Mouse (Mus musculus) MEL (cell line): Measurements from ENCODE around the gene Asrgl1. TPM values are rescaled to one million over a fixed set of nuclear protein-coding genes. Genes with fewer than 3 reads are reported as not detected.

Experiments used
- DNase-seq: peaks from one replicate; pipeline ENCODE4 v3.0.0; 2011; ENCODE audit warnings: low read depth, low spot score
- H3K27ac ChIP-seq: 2 replicates; pipeline ENCODE4 v1.5.1; 2012; ENCODE audit warnings: low read depth, mild to moderate bottlenecking, control low read depth, low read length, moderate library complexity; ENCODE audit not compliant: control insufficient read depth
- H3K27me3 ChIP-seq, 2 experiments: fragments of 150-350 bp in 1 of 2; sonication (generic) in 1 of 2; 2 replicates each; pipeline ENCODE4 v1.6.1; 2012; ENCODE audit warnings: low read length in 2 of 2, mild to moderate bottlenecking in 2 of 2, improper control_type of control experiment in 1 of 2, moderate library complexity in 1 of 2; ENCODE audit not compliant: insufficient read depth in 2 of 2, control insufficient read depth in 1 of 2
- H3K36me3 ChIP-seq, 2 experiments: 2 replicates each; pipeline ENCODE4 v1.6.1; 2012 to 2014; ENCODE audit warnings: low read length in 2 of 2, improper control_type of control experiment in 1 of 2, inconsistent platforms in 1 of 2, mild to moderate bottlenecking in 1 of 2; ENCODE audit not compliant: insufficient read depth in 2 of 2, control insufficient read depth in 1 of 2
- H3K4me1 ChIP-seq, 2 experiments: fragments of 150-350 bp in 1 of 2; sonication (generic) in 1 of 2; 2 replicates each; pipeline ENCODE4 v1.6.1; 2012; ENCODE audit warnings: low read length in 2 of 2, improper control_type of control experiment in 1 of 2, mild to moderate bottlenecking in 1 of 2; ENCODE audit not compliant: insufficient read depth in 2 of 2, control insufficient read depth in 1 of 2
- H3K4me3 ChIP-seq, 2 experiments: fragments of 150-350 bp in 1 of 2; sonication (generic) in 1 of 2; 2 replicates each; pipeline ENCODE4 v1.5.1; 2012; ENCODE audit warnings: low read depth in 2 of 2, low read length in 2 of 2, mild to moderate bottlenecking in 2 of 2, moderate library complexity in 2 of 2, control low read depth in 1 of 2, improper control_type of control experiment in 1 of 2; ENCODE audit not compliant: control insufficient read depth in 1 of 2, insufficient read depth in 1 of 2
- H3K79me2 ChIP-seq: 2 replicates; pipeline ENCODE4 v1.6.1; 2012; ENCODE audit warnings: mild to moderate bottlenecking, low read length, moderate library complexity; ENCODE audit not compliant: control insufficient read depth, poor library complexity, insufficient read depth
- H3K9ac ChIP-seq: 2 replicates; pipeline ENCODE4 v1.6.1; 2012; ENCODE audit warnings: low read depth, mild to moderate bottlenecking, control low read depth, low read length, moderate library complexity; ENCODE audit not compliant: control insufficient read depth, poor library complexity, severe bottlenecking
- H3K9me3 ChIP-seq: fragments of 150-350 bp; sonication (generic); replicated peaks from 2 replicates; pipeline ENCODE4 v1.6.1; 2012; ENCODE audit warnings: mild to moderate bottlenecking, low read length, improper control_type of control experiment, moderate library complexity; ENCODE audit not compliant: insufficient read depth
- E2F4 ChIP-seq: IDR thresholded peaks from 2 replicates; pipeline ENCODE4 v1.6.1; 2011; ENCODE audit warnings: low read depth, low read length, improper control_type of control experiment, borderline replicate concordance
- ELF1 ChIP-seq: IDR thresholded peaks from 2 replicates; pipeline ENCODE4 v1.6.1; 2014; ENCODE audit warnings: low read depth, mild to moderate bottlenecking, inconsistent platforms, low read length, improper control_type of control experiment, moderate library complexity
- KAT2A ChIP-seq: conservative IDR thresholded peaks from 2 replicates; pipeline ENCODE4 v1.6.1; 2012; ENCODE audit warnings: low read depth, low read length, improper control_type of control experiment, inconsistent platforms
- MAFK ChIP-seq: IDR thresholded peaks from 2 replicates; pipeline ENCODE4 v1.6.1; 2011; ENCODE audit warnings: low read depth, mild to moderate bottlenecking, low read length, improper control_type of control experiment, borderline replicate concordance
- MEF2A ChIP-seq: IDR thresholded peaks from 2 replicates; pipeline ENCODE4 v1.6.1; 2014; ENCODE audit warnings: low read depth, mild to moderate bottlenecking, inconsistent platforms, low read length, improper control_type of control experiment; ENCODE audit not compliant: poor library complexity, insufficient replicate concordance, severe bottlenecking; ENCODE audit errors: extremely low read depth
- MXI1 ChIP-seq: IDR thresholded peaks from 2 replicates; pipeline ENCODE4 v1.6.1; 2011; ENCODE audit warnings: mild to moderate bottlenecking, low read depth, low read length, improper control_type of control experiment
- UBTF ChIP-seq: IDR thresholded peaks from 2 replicates; pipeline ENCODE4 v1.6.1; 2012; ENCODE audit warnings: low read depth, mild to moderate bottlenecking, inconsistent platforms, low read length, improper control_type of control experiment, moderate library complexity, borderline replicate concordance; ENCODE audit not compliant: insufficient read depth
- ZNF384 ChIP-seq: IDR thresholded peaks from 2 replicates; pipeline ENCODE4 v1.6.1; 2012; ENCODE audit warnings: low read depth, mild to moderate bottlenecking, inconsistent platforms, low read length, improper control_type of control experiment
- polyA plus RNA-seq, 2 experiments: library from polyadenylated mRNA; stranded (reverse) in 1 of 2; unstranded in 1 of 2; fragments of >175 nt in 1 of 2; fragments of >200 nt in 1 of 2; gene quantifications; 2 replicates each; pipeline versions ENCODE4 v1.2.1 to v1.2.4; 2012; ENCODE audit warnings: low replicate concordance in 2 of 2, low read depth in 1 of 2; ENCODE audit not compliant: insufficient read length in 2 of 2, insufficient read depth in 1 of 2, missing spikeins in 1 of 2
- total RNA-seq: library from RNA; depleted of rRNA; stranded (reverse); fragments of 300-350 nt; gene quantifications from 2 replicates; pipeline ENCODE4 v1.2.3, GENCODE M21; 2012

Asrgl1 gene
- total and polyA plus RNA-seq, 3 experiments: 24.5 to 63.9 TPM; not detected in 1

- Histone ChIP-seq H3K4me1 (peaks cover 2 to 12% of the 10 kb centered on the region in 2 experiments), H3K9me3 (no peaks in the 10 kb centered on the region), H3K27ac (no peak overlapping the region), H3K9ac (no peak overlapping the region), H3K36me3 (peaks cover 3 to 25% of the 10 kb centered on the region in 2 experiments), H3K4me3 (no peak overlapping the region), H3K79me2 (peaks cover 10% of the 10 kb centered on the region), H3K27me3 (no peaks in the 10 kb centered on the region)
- no peak for DNase-seq
- TF ChIP-seq ZNF384 (peak; percentile 55), UBTF (no peak), MAFK (no peak)
Measured at GRCm38 (mm10) chr19:9137159-9137558, 1.7 kb upstream of the Asrgl1 start.

GRCm38 (mm10) chr19:9134746-9135511, 507 bp downstream of the Asrgl1 start:
- Histone ChIP-seq H3K9ac (peak overlapping the region; percentile 88), H3K79me2 (peaks cover 10% of the 10 kb centered on the region), H3K9me3 (no peaks in the 10 kb centered on the region), H3K4me3 (peak overlapping the region; percentile 76 to 90), H3K4me1 (peaks cover 2 to 12% of the 10 kb centered on the region in 2 experiments), H3K27ac (peak overlapping the region; percentile 64), H3K27me3 (no peaks in the 10 kb centered on the region), H3K36me3 (peaks cover 8 to 24% of the 10 kb centered on the region in 2 experiments)
- TF ChIP-seq KAT2A (0 out of 2 replicates have a peak, but pooled peaks have one; percentile 10), ELF1 (0 out of 2 replicates have a peak, but pooled peaks have one; percentile 11), E2F4 (no peak)
- peak; percentile 59 for DNase-seq

GRCm38 (mm10) chr19:9129996-9130395, 5.4 kb downstream of the Asrgl1 start:
- peaks cover 7% of the 10 kb centered on the region for H3K79me2 ChIP-seq
- H3K4me3 ChIP-seq: no peak overlapping the region
- H3K27me3 ChIP-seq: no peaks in the 10 kb centered on the region
- H3K9me3 ChIP-seq: no peaks in the 10 kb centered on the region
- H3K9ac ChIP-seq: no peak overlapping the region
- TF ChIP-seq MXI1: no peak
- no peak for TF ChIP-seq MEF2A
- no peak overlapping the region for H3K27ac ChIP-seq
- H3K36me3 ChIP-seq: peaks cover 10 to 17% of the 10 kb centered on the region in 2 experiments
- DNase-seq: no peak
- H3K4me1 ChIP-seq: peaks cover 2 to 12% of the 10 kb centered on the region in 2 experiments
